Mouse (Mus musculus) spleen, adult 2 months (tissue): ENCODE results near the gene Golga2.

Experiments
- CTCF ChIP-seq: fragments of 200-500 bp; IDR thresholded peaks from 2 replicates; pipeline ENCODE4 v1.5.1; 2011; ENCODE audit warnings: mild to moderate bottlenecking, inconsistent platforms; ENCODE audit not compliant: insufficient read depth, insufficient read length, insufficient replicate concordance; ENCODE audit errors: extremely low read depth
- POLR2A ChIP-seq: fragments of 200-500 bp; IDR thresholded peaks from 2 replicates; pipeline ENCODE4 v1.6.1; 2011; ENCODE audit warnings: low read depth, low read length, inconsistent platforms

GRCm38 (mm10) chr2:32344056-32344455, 56.9 kb downstream of the Golga2 start:
- no peak for TF ChIP-seq CTCF
- TF ChIP-seq POLR2A, result no peak
